8 mouse cellular contexts compared by ENCODE assay signal in genomic region chr10:81568381-81569191, GRCm38 (mm10). TPM values are rescaled to one million over a fixed set of nuclear protein-coding genes. Genes with fewer than 3 reads are reported as not detected.
DNase-seq lines count a peak whose midpoint lies in the region; ATAC-seq lines count a peak whose summit lies in the region.

No protein-coding gene starts in this region.

- peak overlapping the region; percentile 31; the same call in 1 of the 2 replicates for H3K27ac ChIP-seq in hindbrain, embryonic 16.5 days (ENCODE audit: low read depth, low read length)
- H3K27ac ChIP-seq in liver, embryonic 13.5 days, result peak overlapping the region; percentile 41
- peak overlapping the region; percentile 91 for H3K27ac ChIP-seq in stomach, embryonic 15.5 days

- H3K9me3 ChIP-seq in hindbrain, embryonic 16.5 days (ENCODE audit: control insufficient read depth, low read length), result no peaks in the 10 kb centered on the region
- no peaks in the 10 kb centered on the region for H3K9me3 ChIP-seq in liver, embryonic 13.5 days (replicated peaks)
- H3K9me3 ChIP-seq in stomach, embryonic 15.5 days, result no peaks in the 10 kb centered on the region

- WGBS in hindbrain, embryonic 16.5 days, result 13% methylated on average over 16 of the region's 16 CpGs
- 29% methylated on average over 16 of the region's 16 CpGs for WGBS in liver, embryonic 13.5 days (ENCODE audit: insufficient replicate concordance)
- WGBS in stomach, embryonic 15.5 days, result 13% methylated on average over 16 of the region's 16 CpGs

- peaks cover 16% of the 10 kb centered on the region for H3K36me3 ChIP-seq in hindbrain, embryonic 16.5 days (ENCODE audit: control insufficient read depth, insufficient read depth, low read length)
- H3K36me3 ChIP-seq in liver, embryonic 13.5 days, result peaks cover 29% of the 10 kb centered on the region
- peaks cover 22% of the 10 kb centered on the region for H3K36me3 ChIP-seq in stomach, embryonic 15.5 days

- no peak for ATAC-seq in hindbrain, embryonic 16.5 days
- no peak for ATAC-seq in liver, embryonic 13.5 days (ENCODE audit: low read depth)
- peak; percentile 9; the same call in 1 of the 2 replicates for ATAC-seq in stomach, embryonic 15.5 days (ENCODE audit: insufficient read depth, low FRiP score, low read depth)

- H3K9ac ChIP-seq in hindbrain, embryonic 16.5 days (ENCODE audit: low read depth, low read length), result peak overlapping the region; percentile 44; the same call in 1 of the 2 replicates
- no peak overlapping the region for H3K9ac ChIP-seq in liver, embryonic 13.5 days
- H3K9ac ChIP-seq in stomach, embryonic 15.5 days, result no peak overlapping the region

- H3K4me1 ChIP-seq in hindbrain, embryonic 16.5 days (ENCODE audit: control insufficient read depth, insufficient read depth, low read depth, low read length), result peaks cover 43% of the 10 kb centered on the region
- peaks cover 83% of the 10 kb centered on the region for H3K4me1 ChIP-seq in liver, embryonic 13.5 days (replicated peaks)
- peaks cover 64% of the 10 kb centered on the region for H3K4me1 ChIP-seq in stomach, embryonic 15.5 days

- H3K4me3 ChIP-seq in hindbrain, embryonic 16.5 days (ENCODE audit: low read length), result no peak overlapping the region
- no peak overlapping the region for H3K4me3 ChIP-seq in liver, embryonic 13.5 days (replicated peaks)
- no peak overlapping the region for H3K4me3 ChIP-seq in stomach, embryonic 15.5 days (replicated peaks)

- peaks cover 10% of the 10 kb centered on the region; the same call in 1 of the 2 replicates for H3K27me3 ChIP-seq in hindbrain, embryonic 16.5 days (replicated peaks; ENCODE audit: control insufficient read depth, insufficient read depth, low read length)
- H3K27me3 ChIP-seq in liver, embryonic 13.5 days, result peaks cover 22% of the 10 kb centered on the region
- H3K27me3 ChIP-seq in stomach, embryonic 15.5 days (replicated peaks), result no peaks in the 10 kb centered on the region

- DNase-seq in adrenal gland, adult (ENCODE audit: inconsistent age in 2 of 2, low spot score in 1 of 2), result peak; percentile 90
- no peak for DNase-seq in adrenal gland, postnatal 4 days (ENCODE audit: low spot score in 2 of 2)
- peak; percentile 87 for DNase-seq in adrenal gland, postnatal 14 days
- no peak for DNase-seq in liver, embryonic 13.5 days
- no peak for DNase-seq in left cerebral cortex, postnatal 36 days (ENCODE audit: low spot score in 2 of 2)
- no peak for DNase-seq in Muller cell, postnatal 12 days (ENCODE audit: inconsistent ontology term)

- peak overlapping the region; percentile 11; the same call in 1 of the 2 replicates for H3K4me2 ChIP-seq in hindbrain, embryonic 16.5 days (ENCODE audit: low read length)
- H3K4me2 ChIP-seq in liver, embryonic 13.5 days, result no peak overlapping the region
- H3K4me2 ChIP-seq in stomach, embryonic 15.5 days, result peak overlapping the region; percentile 42

- intact Hi-C loops in left cerebral cortex, postnatal 36 days (cut with DNase I), result no loop called here

RNA-seq across cellular contexts. Expression of gene Tle2, which starts 5.8 kb away (rescaled TPM):
- 10 to 100 TPM; 24.9 to 30.4 TPM for total RNA-seq in adrenal gland, postnatal 4 days (2021)
- 17.8 and 18.1 TPM in 2 replicates for total RNA-seq in adrenal gland, postnatal 14 days (2021)
- 40.9 and 50.2 TPM in 2 replicates for polyA plus RNA-seq in hindbrain, embryonic 16.5 days (2015; fragmentation: Nextera tagmentation; extraction: Ambion mirVana)
- polyA plus RNA-seq in liver, embryonic 13.5 days (2015; fragmentation: Nextera tagmentation; extraction: Ambion mirVana), result 2.3 and 2.7 TPM in 2 replicates
- 28.8 and 35.6 TPM in 2 replicates for polyA plus RNA-seq in stomach, embryonic 15.5 days (2015; fragmentation: Nextera tagmentation; extraction: Ambion mirVana)
- total RNA-seq in left cerebral cortex, postnatal 36 days (2021), result 10 to 100 TPM; 23.7 to 37.6 TPM

RNA-seq across cellular contexts. Expression of gene Aes, which starts 9.3 kb away (rescaled TPM):
- 100 to 1,000 TPM; 639 to 647 TPM for total RNA-seq in adrenal gland, postnatal 4 days (2021)
- total RNA-seq in adrenal gland, postnatal 14 days (2021), result 646 and 698 TPM in 2 replicates
- polyA plus RNA-seq in hindbrain, embryonic 16.5 days (2015; fragmentation: Nextera tagmentation; extraction: Ambion mirVana), result 457 and 712 TPM in 2 replicates
- 201 and 215 TPM in 2 replicates for polyA plus RNA-seq in liver, embryonic 13.5 days (2015; fragmentation: Nextera tagmentation; extraction: Ambion mirVana)
- 692 and 697 TPM in 2 replicates for polyA plus RNA-seq in stomach, embryonic 15.5 days (2015; fragmentation: Nextera tagmentation; extraction: Ambion mirVana)
- 100 to 1,000 TPM; 652 to 731 TPM for total RNA-seq in left cerebral cortex, postnatal 36 days (2021)

RNA-seq across cellular contexts. Expression of gene Gna11, which starts 23.6 kb away (rescaled TPM):
- 10 to 100 TPM; 74.2 to 74.4 TPM for total RNA-seq in adrenal gland, postnatal 4 days (2021)
- total RNA-seq in adrenal gland, postnatal 14 days (2021), result 65.0 and 67.2 TPM in 2 replicates
- polyA plus RNA-seq in hindbrain, embryonic 16.5 days (2015; fragmentation: Nextera tagmentation; extraction: Ambion mirVana), result 96.0 and 104 TPM in 2 replicates
- 20.0 and 21.4 TPM in 2 replicates for polyA plus RNA-seq in liver, embryonic 13.5 days (2015; fragmentation: Nextera tagmentation; extraction: Ambion mirVana)
- polyA plus RNA-seq in stomach, embryonic 15.5 days (2015; fragmentation: Nextera tagmentation; extraction: Ambion mirVana), result 113 and 134 TPM in 2 replicates
- total RNA-seq in left cerebral cortex, postnatal 36 days (2021), result 100 to 1,000 TPM; 103 to 115 TPM

RNA-seq across cellular contexts. Expression of gene Tle6, which starts 32.3 kb away (rescaled TPM):
- 10 to 100 TPM; 12.8 to 20.2 TPM for total RNA-seq in adrenal gland, postnatal 4 days (2021)
- 10.1 and 15.3 TPM in 2 replicates for total RNA-seq in adrenal gland, postnatal 14 days (2021)
- polyA plus RNA-seq in hindbrain, embryonic 16.5 days (2015; fragmentation: Nextera tagmentation; extraction: Ambion mirVana), result 9.0 and 9.2 TPM in 2 replicates
- 7.3 and 7.6 TPM in 2 replicates for polyA plus RNA-seq in liver, embryonic 13.5 days (2015; fragmentation: Nextera tagmentation; extraction: Ambion mirVana)
- polyA plus RNA-seq in stomach, embryonic 15.5 days (2015; fragmentation: Nextera tagmentation; extraction: Ambion mirVana), result 31.2 and 42.1 TPM in 2 replicates
- 10 to 100 TPM in 1 of 2 experiments, 1 to 10 TPM in 1; 9.7 to 10.9 TPM for total RNA-seq in left cerebral cortex, postnatal 36 days (2021)

RNA-seq across cellular contexts. Expression of gene BC025920, which starts 37.5 kb away (rescaled TPM):
- total RNA-seq in adrenal gland, postnatal 4 days (2021), result 1 to 10 TPM; 1.1 to 2.1 TPM
- total RNA-seq in adrenal gland, postnatal 14 days (2021), result 2.0 TPM in 2 replicates
- polyA plus RNA-seq in hindbrain, embryonic 16.5 days (2015; fragmentation: Nextera tagmentation; extraction: Ambion mirVana), result 1.6 and 2.3 TPM in 2 replicates
- 0.50 and 0.56 TPM in 2 replicates for polyA plus RNA-seq in liver, embryonic 13.5 days (2015; fragmentation: Nextera tagmentation; extraction: Ambion mirVana)
- 0.55 and 0.71 TPM in 2 replicates for polyA plus RNA-seq in stomach, embryonic 15.5 days (2015; fragmentation: Nextera tagmentation; extraction: Ambion mirVana)
- 1 to 10 TPM; 3.5 to 3.6 TPM for total RNA-seq in left cerebral cortex, postnatal 36 days (2021)

Comparison
In these comparisons a context has a peak if more than half of its experiments do, and no peak if none do; other contexts are left out.
1. DNase-seq: peak in adrenal gland, adult (2 of 2) and adrenal gland, postnatal 14 days (single experiment); none in adrenal gland, postnatal 4 days (0 of 2), liver, embryonic 13.5 days (single experiment), left cerebral cortex, postnatal 36 days (0 of 2) and Muller cell, postnatal 12 days (single experiment).
2. H3K27ac ChIP-seq: peak in every context shown above with its lines; median percentile 91 in stomach, embryonic 15.5 days; 41 in liver, embryonic 13.5 days; 31 in hindbrain, embryonic 16.5 days.